Mouse (Mus musculus) heart, adult 2 months (tissue): ENCODE results near the gene Fam222b. TPM values are rescaled to one million over a fixed set of nuclear protein-coding genes. Genes with fewer than 3 reads are reported as not detected.

ENCODE experiments used
- DNase-seq, 2 experiments: peaks; one replicate each; pipeline ENCODE4 v3.0.0; 2021
- H3K27ac ChIP-seq: fragments of 200-600 bp; 2 replicates; pipeline ENCODE4 v1.8.1; 2022
- H3K27me3 ChIP-seq: fragments of 200-500 bp; 2 replicates; pipeline ENCODE4 v1.6.1; 2012; ENCODE audit warnings: mild to moderate bottlenecking, low read length, inconsistent platforms, mixed read lengths; ENCODE audit not compliant: control insufficient read depth, insufficient read depth
- H3K36me3 ChIP-seq: fragments of 200-500 bp; 2 replicates; pipeline ENCODE4 v1.6.1; 2012; ENCODE audit warnings: low read length, inconsistent platforms; ENCODE audit not compliant: control insufficient read depth, insufficient read depth
- H3K4me1 ChIP-seq: fragments of 200-500 bp; 2 replicates; pipeline ENCODE4 v1.6.1; 2011; ENCODE audit warnings: low read length; ENCODE audit not compliant: control insufficient read depth, insufficient read depth
- H3K4me3 ChIP-seq: fragments of 200-600 bp; 2 replicates; pipeline ENCODE4 v1.8.1; 2022
- H3K79me2 ChIP-seq: fragments of 200-500 bp; replicated peaks from 2 replicates; pipeline ENCODE4 v1.6.1; 2012; ENCODE audit warnings: mild to moderate bottlenecking, inconsistent platforms, low read length, moderate library complexity, mixed read lengths; ENCODE audit not compliant: control insufficient read depth, insufficient read depth
- H3K9ac ChIP-seq: fragments of 200-500 bp; 2 replicates; pipeline ENCODE4 v1.6.1; 2012; ENCODE audit warnings: low read depth, mild to moderate bottlenecking, control low read depth, inconsistent platforms, low read length, mixed read lengths
- CTCF ChIP-seq: fragments of 200-600 bp; IDR thresholded peaks from 2 replicates; pipeline ENCODE4 v1.8.1; 2022; ENCODE audit warnings: antibody characterized with exemption, mild to moderate bottlenecking, moderate library complexity
- EP300 ChIP-seq: fragments of 200-500 bp; IDR thresholded peaks from 2 replicates; pipeline ENCODE4 v1.6.1; 2011; ENCODE audit warnings: low read depth, low read length, control low read depth; ENCODE audit not compliant: insufficient read depth
- POLR2A ChIP-seq: fragments of 200-500 bp; IDR thresholded peaks from 2 replicates; pipeline ENCODE4 v1.6.1; 2011; ENCODE audit warnings: mild to moderate bottlenecking, low read depth, low read length, control low read depth; ENCODE audit not compliant: insufficient read depth
- WGBS: fragments of 180-500 bp; shearing (Covaris S2); methylation state at CpG from one replicate; pipeline ENCODE4 v1.1.7; 2018; 5-methylcytosine and 5-hydroxymethylcytosine counted together
- intact Hi-C: fragments of 180-260 bp; cut with DNase I; formaldehyde crosslinking; loops from one replicate; pipeline ENCODE4 v1.15.1; 2025
- polyA plus RNA-seq: library from polyadenylated mRNA; depleted of rRNA; stranded (reverse); fragments of >200 nt; gene quantifications from 2 replicates; pipeline ENCODE4 v1.2.3, GENCODE M21; 2012
- total RNA-seq, 2 experiments: library from RNA; stranded (reverse); gene quantifications; 2 replicates each; pipeline ENCODE4 v1.2.3; 2021

Fam222b gene
- total and polyA plus RNA-seq, 3 experiments: 10.4 to 12.6 (median 11.4) TPM

DNA sequence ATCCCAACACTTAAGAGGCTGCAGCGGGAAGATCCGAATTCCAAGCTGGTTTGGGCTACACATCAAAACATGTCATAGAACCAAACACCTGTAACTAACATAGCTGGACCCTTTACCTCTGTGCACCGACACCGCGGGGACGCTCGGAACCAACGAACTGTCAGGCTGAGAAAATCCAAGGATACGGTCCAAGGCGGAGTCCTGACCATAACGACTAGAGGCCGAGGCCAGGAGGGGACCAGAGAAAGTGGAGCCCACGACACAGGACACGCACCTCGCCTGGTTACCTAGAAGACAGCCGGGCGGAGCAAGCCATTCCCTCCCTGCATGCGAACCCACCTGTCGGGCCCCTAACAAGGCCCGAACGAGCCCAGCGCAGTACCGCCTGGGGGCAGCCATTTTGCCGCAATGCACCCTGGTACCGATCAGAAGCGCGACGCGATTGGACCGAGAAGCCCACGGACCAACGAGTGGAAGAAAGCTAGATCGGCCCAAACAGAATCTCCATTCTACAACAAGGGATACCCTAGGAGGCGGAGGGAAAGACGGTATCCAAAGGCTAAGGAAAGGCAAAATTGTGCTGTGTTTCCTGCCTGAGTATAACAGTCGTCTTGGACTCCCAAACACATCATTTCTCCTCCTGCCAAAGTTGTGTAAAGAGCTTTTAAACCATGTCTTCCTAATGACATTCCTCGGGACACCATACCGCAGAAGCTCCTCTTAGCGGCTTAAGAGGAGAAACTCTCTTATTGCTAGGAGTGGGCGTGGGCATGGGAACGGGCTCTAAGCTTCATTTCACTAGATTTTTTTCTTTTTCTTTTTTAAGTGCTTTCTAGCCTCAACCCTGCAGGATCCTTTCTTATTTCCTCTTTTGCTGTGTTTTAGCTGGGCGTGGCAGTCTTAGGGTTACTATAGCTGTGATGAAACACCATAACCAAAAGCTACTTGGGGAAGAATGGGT is 14.2 kb upstream of the Fam222b start, which contains the start of gene Eral1:
TSS of gene Eral1 (minus strand) at position 423 of the 961 bp plus-strand sequence.
- H3K4me1 ChIP-seq: no peaks in the 10 kb centered on the region
- peaks cover 2% of the 10 kb centered on the region; the same call in 1 of the 2 replicates for H3K36me3 ChIP-seq
- H3K4me3 ChIP-seq: peak within 1 kb of the TSS; percentile 68
- 0 out of 2 replicates have a peak, but pooled peaks have one; percentile 28 for TF ChIP-seq CTCF
- 0 out of 2 replicates have a peak, but pooled peaks have one; percentile 25 for TF ChIP-seq EP300
- TF ChIP-seq POLR2A: peak; percentile 90
- peak within 1 kb of the TSS; percentile 91 for H3K9ac ChIP-seq
- H3K27me3 ChIP-seq: no peaks in the 10 kb centered on the region
- DNase-seq: peak; percentile 86 to 88
- intact Hi-C loops: loop anchor here (1.0 to 2.0 kb wide), 2 partner anchors 14 to 85 kb away; partner anchors contain the start of genes Fam222b and Traf4
- peak within 1 kb of the TSS; percentile 47 for H3K27ac ChIP-seq
- no peaks in the 10 kb centered on the region for H3K79me2 ChIP-seq
- WGBS: under 1% methylated on average over 42 of the region's 42 CpGs

DNA sequence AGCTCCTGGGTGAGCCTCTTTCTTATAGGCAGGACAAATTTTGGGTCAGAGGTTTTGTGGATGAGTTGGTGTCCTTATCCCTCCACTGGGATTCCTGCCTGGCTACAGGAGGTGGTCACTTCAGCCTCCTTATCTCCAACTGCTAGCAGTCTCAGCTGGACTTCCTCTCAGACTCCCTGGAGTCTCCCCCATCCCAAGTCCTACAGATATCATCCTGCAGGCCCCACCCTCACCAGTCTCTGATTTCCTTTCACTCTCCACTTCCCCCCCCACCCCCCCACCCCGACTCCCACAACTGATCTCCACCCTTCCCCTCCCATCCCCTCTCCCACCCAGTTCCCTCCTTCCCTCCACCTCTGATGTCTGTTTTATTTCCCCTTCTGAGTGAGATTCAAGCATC is 10.9 kb upstream of the Fam222b start:
- no peak overlapping the region for H3K4me3 ChIP-seq
- H3K4me1 ChIP-seq: no peaks in the 10 kb centered on the region
- 6% methylated on average over 1 of the region's 1 CpGs for WGBS
- H3K9ac ChIP-seq: no peak overlapping the region
- DNase-seq: no peak
- peaks cover 2% of the 10 kb centered on the region; the same call in 1 of the 2 replicates for H3K36me3 ChIP-seq
- intact Hi-C loops: no loop called here
- no peaks in the 10 kb centered on the region for H3K79me2 ChIP-seq
- H3K27me3 ChIP-seq: no peaks in the 10 kb centered on the region
- H3K27ac ChIP-seq: no peak overlapping the region
- TF ChIP-seq POLR2A: no peak
- no peak for TF ChIP-seq EP300
- no peak for TF ChIP-seq CTCF

- no peaks in the 10 kb centered on the region for H3K36me3 ChIP-seq
- no peaks in the 10 kb centered on the region for H3K4me1 ChIP-seq
- H3K9ac ChIP-seq: no peak overlapping the region
- no peaks in the 10 kb centered on the region for H3K27me3 ChIP-seq
- H3K27ac ChIP-seq: no peak overlapping the region
- DNase-seq: no peak
- no peaks in the 10 kb centered on the region for H3K79me2 ChIP-seq
- 62% methylated on average over 4 of the region's 4 CpGs for WGBS
- intact Hi-C loops: no loop called here
- H3K4me3 ChIP-seq: no peak overlapping the region
- TF ChIP-seq EP300 (no peak), CTCF (no peak), POLR2A (no peak)
Observed at GRCm38 (mm10) chr11:78086925-78087479, 7.5 kb upstream of the Fam222b start.

- no peak overlapping the region for H3K27ac ChIP-seq
- WGBS: 50% methylated on average over 5 of the region's 5 CpGs
Observed at GRCm38 (mm10) chr11:78087756-78088281, 6.6 kb upstream of the Fam222b start.

GRCm38 (mm10) chr11:78094137-78094503 is 340 bp upstream of the Fam222b start:
- TF ChIP-seq EP300: no peak
- TF ChIP-seq CTCF: no peak
- TF ChIP-seq POLR2A: no peak
- Histone ChIP-seq H3K4me1 (peaks cover 5% of the 10 kb centered on the region; the same call in 1 of the 2 replicates), H3K9ac (0 out of 2 replicates have a peak overlapping the region, but pooled peaks have one; percentile 12), H3K27me3 (no peaks in the 10 kb centered on the region), H3K4me3 (peak overlapping the region; percentile 88), H3K36me3 (peaks cover 16% of the 10 kb centered on the region), H3K79me2 (peaks cover 2% of the 10 kb centered on the region; the same call in 1 of the 2 replicates), H3K27ac (peak overlapping the region; percentile 97)
- no peak for DNase-seq
- intact Hi-C loops: loop anchor here (1.0 to 5.0 kb wide), 2 partner anchors 14 to 47 kb away; partner anchors contain the start of gene Eral1
- 42% methylated on average over 11 of the region's 11 CpGs for WGBS

More at GRCm38 (mm10) chr11:78087756-78088281, 6.6 kb upstream of the Fam222b start:
- Histone ChIP-seq H3K4me3 (no peak overlapping the region), H3K9ac (no peak overlapping the region), H3K79me2 (no peaks in the 10 kb centered on the region), H3K36me3 (no peaks in the 10 kb centered on the region), H3K4me1 (no peaks in the 10 kb centered on the region), H3K27me3 (no peaks in the 10 kb centered on the region)
- DNase-seq: no peak
- TF ChIP-seq CTCF: no peak
- TF ChIP-seq EP300: no peak
- TF ChIP-seq POLR2A: no peak
- intact Hi-C loops: no loop called here

- WGBS: 3% methylated on average over 5 of the region's 5 CpGs
- H3K4me3 ChIP-seq: peak overlapping the region; percentile 88
- peak overlapping the region; percentile 97 for H3K27ac ChIP-seq
- no peak for DNase-seq
- peaks cover 16% of the 10 kb centered on the region for H3K36me3 ChIP-seq
- no peaks in the 10 kb centered on the region for H3K27me3 ChIP-seq
- peaks cover 2% of the 10 kb centered on the region; the same call in 1 of the 2 replicates for H3K79me2 ChIP-seq
- peak overlapping the region; percentile 92 for H3K9ac ChIP-seq
- TF ChIP-seq CTCF (no peak), POLR2A (no peak), EP300 (no peak)
- H3K4me1 ChIP-seq: peaks cover 5% of the 10 kb centered on the region; the same call in 1 of the 2 replicates
- intact Hi-C loops: loop anchor here (5.0 kb wide), 1 partner anchor 47 kb away; no protein-coding TSS in a partner anchor
Observed at GRCm38 (mm10) chr11:78095144-78095516, 670 bp downstream of the Fam222b start.
